Mouse (Mus musculus) stomach, embryonic 15.5 days (tissue): ENCODE results near the gene 4933424G06Rik. TPM values are rescaled to one million over a fixed set of nuclear protein-coding genes. Genes with fewer than 3 reads are reported as not detected.
"Not testable (repeated sequence)": the region's sequence is repeated elsewhere in the genome, so short reads cannot be mapped to it uniquely, and the experiment has no call there.

Source experiments
- ATAC-seq: fragments of 200-750 bp; cut with Nextera tagmentation; 2 replicates; pipeline ENCODE4 v1.8.0; 2017; ENCODE audit warnings: low read depth, moderate number of reproducible peaks, moderate TSS enrichment; ENCODE audit not compliant: insufficient read depth, low FRiP score
- H3K27ac ChIP-seq: fragments of 300-500 bp; sonication (generic); 2 replicates; pipeline ENCODE4 v1.5.1; 2015; ENCODE audit warnings: mild to moderate bottlenecking, inconsistent platforms
- H3K27me3 ChIP-seq: fragments of 300-500 bp; sonication (generic); replicated peaks from 2 replicates; pipeline ENCODE4 v1.6.1; 2015; ENCODE audit warnings: inconsistent platforms
- H3K36me3 ChIP-seq: fragments of 300-500 bp; sonication (generic); 2 replicates; pipeline ENCODE4 v1.6.1; 2015; ENCODE audit warnings: inconsistent platforms
- H3K4me1 ChIP-seq: fragments of 300-500 bp; sonication (generic); 2 replicates; pipeline ENCODE4 v1.6.1; 2015; ENCODE audit warnings: inconsistent platforms
- H3K4me2 ChIP-seq: fragments of 300-500 bp; sonication (generic); 2 replicates; pipeline ENCODE4 v1.6.1; 2015; ENCODE audit warnings: mild to moderate bottlenecking, inconsistent platforms
- H3K4me3 ChIP-seq: fragments of 300-500 bp; sonication (generic); replicated peaks from 2 replicates; pipeline ENCODE4 v1.5.1; 2015; ENCODE audit warnings: inconsistent platforms
- H3K9ac ChIP-seq: fragments of 300-500 bp; sonication (generic); 2 replicates; pipeline ENCODE4 v1.6.1; 2015; ENCODE audit warnings: inconsistent platforms
- H3K9me3 ChIP-seq: fragments of 300-500 bp; sonication (generic); 2 replicates; pipeline ENCODE4 v1.6.1; 2016; ENCODE audit warnings: inconsistent platforms
- WGBS: fragments of 180-500 bp; shearing (Covaris S2); methylation state at CpG from one replicate; pipeline ENCODE4 v1.1.7; 2015; 5-methylcytosine and 5-hydroxymethylcytosine counted together
- polyA plus RNA-seq: library from polyadenylated mRNA; unstranded; fragments of >200 nt; fragmentation: Nextera tagmentation; extraction: Ambion mirVana; gene quantifications from 2 replicates; pipeline ENCODE4 v1.2.1, GENCODE M21; 2015

Gene 4933424G06Rik
- polyA plus RNA-seq: 0.19 TPM in 1 of 2 replicates, not detected in the other

DNA sequence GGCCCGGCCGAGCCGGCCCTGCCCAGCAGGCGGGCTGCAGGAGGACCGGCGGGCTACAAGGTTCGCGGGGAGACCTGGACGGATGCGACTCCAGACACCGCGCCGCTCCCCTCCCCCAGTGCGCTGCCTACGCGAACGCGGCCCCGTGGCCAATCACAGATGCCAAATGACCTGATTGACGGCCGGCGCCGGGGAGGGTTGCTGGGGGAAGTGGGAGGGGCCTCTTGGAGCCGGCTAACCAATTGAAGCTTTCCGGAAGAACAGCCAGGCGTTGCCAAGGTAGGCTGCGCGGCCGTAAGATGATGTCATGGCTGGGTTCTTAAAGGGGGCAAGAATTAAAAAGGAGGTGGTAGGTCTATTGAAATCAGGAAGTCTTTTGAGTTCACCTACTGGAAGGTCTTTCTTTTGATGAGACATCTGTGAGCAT is at the start of gene 4933424G06Rik:
Gene 4933424G06Rik, plus strand, starts transcription at position 296 of the 427 bp plus-strand sequence.
- H3K4me3 ChIP-seq: peak within 1 kb of the TSS; percentile 98
- peak; percentile 96 for ATAC-seq
- no peaks in the 10 kb centered on the region for H3K9me3 ChIP-seq
- no peaks in the 10 kb centered on the region for H3K27me3 ChIP-seq
- H3K36me3 ChIP-seq: peaks cover 12% of the 10 kb centered on the region
- peak within 1 kb of the TSS; percentile 91 for H3K27ac ChIP-seq
- peak within 1 kb of the TSS; percentile 97 for H3K9ac ChIP-seq
- H3K4me1 ChIP-seq: peaks cover 12% of the 10 kb centered on the region
- under 1% methylated on average over 29 of the region's 29 CpGs for WGBS
- H3K4me2 ChIP-seq: peak within 1 kb of the TSS; percentile 77

DNA sequence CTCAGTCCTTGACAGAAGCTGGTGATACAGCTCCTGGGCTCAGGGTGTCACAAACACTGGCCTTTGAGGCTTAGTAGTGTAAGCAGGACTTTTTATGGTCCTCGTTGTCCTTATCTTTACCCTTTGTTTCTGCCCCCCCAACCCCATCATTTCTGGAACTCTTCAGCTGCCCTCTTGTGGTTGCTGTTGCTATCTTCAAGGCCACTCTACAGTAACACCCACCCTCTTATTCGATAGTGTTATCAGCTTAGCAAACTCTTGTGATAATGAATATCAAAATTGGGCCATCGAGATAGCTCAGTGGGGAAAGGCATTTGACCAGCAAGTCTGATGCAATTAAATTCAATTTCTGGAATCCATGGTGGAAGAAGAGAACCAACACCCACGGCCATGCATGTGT is 45.5 kb upstream of the 4933424G06Rik start:
- ATAC-seq: no peak
- H3K27me3 ChIP-seq: no peaks in the 10 kb centered on the region
- no peak overlapping the region for H3K4me3 ChIP-seq
- H3K4me2 ChIP-seq: no peak overlapping the region
- H3K9me3 ChIP-seq: no peaks in the 10 kb centered on the region
- no peaks in the 10 kb centered on the region for H3K4me1 ChIP-seq
- WGBS: 54% methylated on average over 4 of the region's 4 CpGs
- no peak overlapping the region for H3K27ac ChIP-seq
- no peak overlapping the region for H3K9ac ChIP-seq
- no peaks in the 10 kb centered on the region for H3K36me3 ChIP-seq

DNA sequence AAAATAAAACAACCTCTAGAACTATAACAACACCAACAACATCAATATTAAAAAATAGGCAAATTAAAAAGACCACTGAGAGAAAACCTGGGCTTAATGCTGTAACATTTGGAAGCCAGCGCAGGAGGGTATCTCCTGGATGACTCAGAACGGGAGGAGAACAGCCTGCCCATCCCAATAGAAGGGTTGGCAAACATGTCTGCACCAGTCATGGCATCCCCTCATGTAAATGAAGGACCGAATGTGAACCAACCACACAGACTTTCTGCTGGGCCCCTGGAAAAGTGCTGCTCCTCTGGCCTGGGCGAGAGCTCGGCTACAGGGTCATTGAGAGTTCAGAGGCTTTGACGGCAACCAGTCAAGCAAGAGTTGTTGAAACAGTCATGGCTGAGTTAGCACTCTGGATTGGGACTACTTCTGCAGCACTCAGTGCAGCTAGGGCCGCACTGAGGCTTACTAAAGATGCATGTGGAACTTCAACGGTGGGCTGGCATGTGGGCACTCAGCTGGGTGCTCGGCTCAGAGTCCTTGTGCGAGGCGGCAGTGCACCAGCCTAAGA is 44.7 kb upstream of the 4933424G06Rik start:
- Histone ChIP-seq H3K36me3 (no peaks in the 10 kb centered on the region), H3K27me3 (no peaks in the 10 kb centered on the region), H3K4me2 (no peak overlapping the region), H3K9ac (no peak overlapping the region), H3K27ac (peak overlapping the region; percentile 57), H3K4me3 (no peak overlapping the region), H3K9me3 (no peaks in the 10 kb centered on the region), H3K4me1 (no peaks in the 10 kb centered on the region)
- 60% methylated on average over 11 of the region's 11 CpGs for WGBS
- ATAC-seq: no peak

DNA sequence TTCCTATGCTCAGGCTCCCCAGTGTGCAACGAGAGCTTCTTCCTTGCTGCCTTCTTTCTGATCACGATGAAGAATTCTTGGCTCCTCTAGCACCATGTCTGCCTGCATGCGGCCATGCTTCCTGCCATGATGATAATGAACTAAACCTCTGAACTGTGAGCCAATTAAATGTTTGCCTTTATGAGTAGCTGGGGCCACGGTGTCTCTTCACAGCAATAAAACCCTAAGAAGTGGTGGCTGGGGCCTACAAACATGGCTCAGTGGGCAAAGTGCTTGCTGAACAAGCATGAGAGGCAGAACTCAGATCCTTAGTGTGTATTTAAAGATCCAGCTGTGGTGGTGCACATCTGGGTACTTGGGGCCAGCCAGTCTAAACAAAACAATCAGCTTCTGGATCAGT is 44.0 kb upstream of the 4933424G06Rik start:
- Histone ChIP-seq H3K9ac (no peak overlapping the region), H3K36me3 (no peaks in the 10 kb centered on the region), H3K27ac (peak overlapping the region; percentile 57; the same call in 1 of the 2 replicates), H3K9me3 (no peaks in the 10 kb centered on the region), H3K4me1 (no peaks in the 10 kb centered on the region), H3K4me3 (no peak overlapping the region), H3K27me3 (no peaks in the 10 kb centered on the region), H3K4me2 (no peak overlapping the region)
- ATAC-seq: no peak
- 60% methylated on average over 4 of the region's 4 CpGs for WGBS

DNA sequence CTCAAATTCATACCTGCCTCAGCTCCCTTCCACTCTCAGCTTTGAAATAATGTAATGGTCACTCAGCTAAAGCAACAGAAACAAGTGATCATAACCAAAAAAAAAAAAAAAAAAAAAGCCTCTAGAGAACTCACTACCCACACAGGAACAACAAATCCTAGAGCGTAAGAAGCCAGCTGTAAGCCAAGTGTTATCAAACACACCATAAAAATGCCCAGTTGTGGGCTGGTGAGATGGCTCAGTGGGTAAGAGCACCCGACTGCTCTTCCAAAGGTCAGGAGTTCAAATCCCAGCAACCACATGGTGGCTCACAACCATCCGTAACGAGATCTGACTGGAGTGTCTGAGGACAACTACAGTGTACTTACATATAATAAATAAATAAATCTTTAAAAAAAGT is 41.9 kb upstream of the 4933424G06Rik start:
- H3K9me3 ChIP-seq, ATAC-seq, H3K27ac ChIP-seq, H3K36me3 ChIP-seq, H3K27me3 ChIP-seq, H3K4me2 ChIP-seq, H3K4me3 ChIP-seq, H3K4me1 ChIP-seq, H3K9ac ChIP-seq: not testable (repeated sequence)
- 75% methylated on average over 4 of the region's 4 CpGs for WGBS

DNA sequence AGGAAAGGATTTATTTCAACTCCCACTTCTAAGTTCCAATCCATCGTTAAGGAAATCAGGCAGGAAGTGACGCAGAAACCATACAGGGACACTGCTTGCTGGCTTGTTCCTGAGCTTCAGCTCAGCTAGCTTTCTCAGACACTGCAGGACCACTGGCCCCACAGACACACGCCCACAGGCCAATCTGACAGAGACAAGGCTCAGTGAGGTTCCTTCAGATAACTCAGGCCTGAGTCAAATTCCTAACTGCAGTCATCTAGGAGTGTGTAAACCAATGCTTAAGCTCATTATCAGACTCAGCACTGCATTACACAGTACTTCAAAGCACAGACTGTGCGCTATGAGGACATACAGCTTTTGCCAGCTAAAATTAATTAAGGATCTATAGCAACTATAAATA is 39.7 kb upstream of the 4933424G06Rik start:
- no peak overlapping the region for H3K27ac ChIP-seq
- no peaks in the 10 kb centered on the region for H3K27me3 ChIP-seq
- no peak overlapping the region for H3K9ac ChIP-seq
- H3K4me1 ChIP-seq: no peaks in the 10 kb centered on the region
- no peak overlapping the region for H3K4me2 ChIP-seq
- ATAC-seq: peak; percentile 63; the same call in 1 of the 2 replicates
- no peaks in the 10 kb centered on the region for H3K9me3 ChIP-seq
- H3K36me3 ChIP-seq: no peaks in the 10 kb centered on the region
- 63% methylated on average over 4 of the region's 4 CpGs for WGBS
- H3K4me3 ChIP-seq: no peak overlapping the region

DNA sequence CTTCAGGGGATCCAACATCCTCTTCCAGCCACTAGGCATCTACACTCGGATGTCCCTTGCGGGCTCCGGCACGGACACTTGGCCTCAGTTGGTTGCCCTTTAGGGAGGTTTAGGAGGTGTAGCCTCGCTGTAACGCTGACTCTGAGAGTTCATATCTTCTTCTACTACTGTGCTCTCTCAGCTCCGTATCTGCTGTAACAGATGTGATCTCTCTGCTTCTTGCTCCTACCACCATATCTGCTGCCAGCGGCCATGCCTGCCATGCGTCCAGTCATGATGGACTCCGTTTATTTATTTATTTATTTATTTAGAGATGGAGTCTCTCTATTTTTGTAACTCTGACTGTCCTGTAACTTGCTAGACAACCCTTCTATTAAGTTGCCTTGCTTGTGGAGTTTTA is 38.7 kb upstream of the 4933424G06Rik start:
- 88% methylated on average over 10 of the region's 10 CpGs for WGBS
- Histone ChIP-seq H3K36me3 (no peaks in the 10 kb centered on the region), H3K4me1 (no peaks in the 10 kb centered on the region), H3K4me3 (no peak overlapping the region), H3K9ac (no peak overlapping the region), H3K4me2 (no peak overlapping the region), H3K27me3 (no peaks in the 10 kb centered on the region), H3K27ac (no peak overlapping the region), H3K9me3 (no peaks in the 10 kb centered on the region)
- ATAC-seq: no peak

DNA sequence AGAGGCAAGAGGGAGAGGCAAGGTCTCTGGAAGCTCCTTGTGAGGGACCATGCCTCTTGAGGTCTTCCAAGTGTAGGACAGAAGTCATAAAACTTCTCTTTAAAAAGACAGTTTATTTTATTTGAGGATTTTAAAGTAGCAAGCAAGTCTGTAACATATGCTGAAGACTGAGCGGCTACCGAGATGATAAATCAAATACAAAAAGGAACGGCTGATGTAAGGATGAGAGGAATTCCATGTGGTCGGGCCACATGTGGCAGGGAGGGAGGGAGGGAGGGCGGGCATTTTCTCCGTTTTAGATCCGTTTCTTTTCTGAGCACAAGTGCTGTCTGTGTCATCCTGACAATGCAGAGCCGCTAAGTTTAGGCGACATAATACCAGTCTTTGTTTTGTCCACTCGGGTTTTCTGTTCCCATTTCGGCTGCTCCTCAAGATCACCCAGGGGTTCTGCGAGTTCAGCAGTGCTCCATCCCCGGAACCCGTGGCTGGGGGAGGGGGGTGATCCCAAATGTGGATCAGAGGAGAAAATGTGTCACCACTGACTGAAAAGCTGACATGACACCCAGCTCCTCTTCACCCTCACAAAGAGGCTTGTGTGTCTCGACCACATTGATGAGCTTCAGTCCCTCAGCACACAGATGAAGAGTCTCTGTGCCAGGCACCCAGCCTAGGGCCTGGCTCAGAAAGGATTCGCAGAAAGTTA is 37.1 kb upstream of the 4933424G06Rik start:
- no peaks in the 10 kb centered on the region for H3K4me1 ChIP-seq
- WGBS: 45% methylated on average over 16 of the region's 16 CpGs
- H3K36me3 ChIP-seq: no peaks in the 10 kb centered on the region
- H3K9ac ChIP-seq: no peak overlapping the region
- ATAC-seq: no peak
- H3K27me3 ChIP-seq: no peaks in the 10 kb centered on the region
- H3K4me3 ChIP-seq: no peak overlapping the region
- no peaks in the 10 kb centered on the region for H3K9me3 ChIP-seq
- no peak overlapping the region for H3K4me2 ChIP-seq
- no peak overlapping the region for H3K27ac ChIP-seq

DNA sequence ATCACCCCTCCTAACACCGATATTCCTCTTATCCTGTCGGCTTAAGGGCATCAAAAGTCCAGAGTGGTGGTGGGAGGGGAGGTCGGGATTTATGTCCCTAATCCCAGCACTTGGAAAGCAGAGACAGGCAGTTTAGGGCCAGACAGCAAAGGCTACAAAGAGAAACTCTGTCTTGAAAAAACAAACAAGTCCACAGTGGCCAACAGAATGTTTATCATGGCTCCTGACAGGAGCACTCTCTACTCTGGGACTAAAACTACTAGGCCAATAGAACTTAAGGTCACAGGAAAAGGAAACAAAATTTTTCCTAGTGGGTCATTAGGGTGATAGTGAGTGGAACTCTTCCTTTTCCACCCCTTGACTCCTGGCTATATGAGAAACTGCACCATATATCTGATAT is 35.0 kb upstream of the 4933424G06Rik start:
- no peak for ATAC-seq
- H3K9me3 ChIP-seq: no peaks in the 10 kb centered on the region
- H3K4me3 ChIP-seq: no peak overlapping the region
- no peak overlapping the region for H3K4me2 ChIP-seq
- WGBS: 34% methylated on average over 3 of the region's 3 CpGs
- H3K27ac ChIP-seq: no peak overlapping the region
- H3K36me3 ChIP-seq: no peaks in the 10 kb centered on the region
- no peaks in the 10 kb centered on the region for H3K27me3 ChIP-seq
- no peaks in the 10 kb centered on the region for H3K4me1 ChIP-seq
- no peak overlapping the region for H3K9ac ChIP-seq

DNA sequence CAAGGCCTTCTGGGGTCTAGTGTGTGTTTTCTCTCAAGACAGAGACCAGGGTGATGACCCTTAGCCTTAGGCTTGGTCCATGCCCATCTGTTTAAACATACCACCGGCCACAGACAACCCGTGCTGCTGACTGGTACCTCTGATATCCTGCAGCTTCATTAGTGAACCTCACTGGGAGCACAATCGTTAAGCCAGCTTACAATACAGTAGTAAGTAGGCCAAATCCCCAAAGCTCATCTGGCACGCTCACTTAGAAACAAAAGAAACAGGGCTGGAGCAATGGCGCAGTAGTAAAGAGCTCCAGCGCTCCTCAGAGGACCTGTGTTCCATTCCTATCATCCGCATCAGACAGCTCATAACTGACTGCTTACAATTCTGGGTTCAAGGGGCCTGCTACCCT is 29.1 kb upstream of the 4933424G06Rik start:
- WGBS: 78% methylated on average over 7 of the region's 7 CpGs

DNA sequence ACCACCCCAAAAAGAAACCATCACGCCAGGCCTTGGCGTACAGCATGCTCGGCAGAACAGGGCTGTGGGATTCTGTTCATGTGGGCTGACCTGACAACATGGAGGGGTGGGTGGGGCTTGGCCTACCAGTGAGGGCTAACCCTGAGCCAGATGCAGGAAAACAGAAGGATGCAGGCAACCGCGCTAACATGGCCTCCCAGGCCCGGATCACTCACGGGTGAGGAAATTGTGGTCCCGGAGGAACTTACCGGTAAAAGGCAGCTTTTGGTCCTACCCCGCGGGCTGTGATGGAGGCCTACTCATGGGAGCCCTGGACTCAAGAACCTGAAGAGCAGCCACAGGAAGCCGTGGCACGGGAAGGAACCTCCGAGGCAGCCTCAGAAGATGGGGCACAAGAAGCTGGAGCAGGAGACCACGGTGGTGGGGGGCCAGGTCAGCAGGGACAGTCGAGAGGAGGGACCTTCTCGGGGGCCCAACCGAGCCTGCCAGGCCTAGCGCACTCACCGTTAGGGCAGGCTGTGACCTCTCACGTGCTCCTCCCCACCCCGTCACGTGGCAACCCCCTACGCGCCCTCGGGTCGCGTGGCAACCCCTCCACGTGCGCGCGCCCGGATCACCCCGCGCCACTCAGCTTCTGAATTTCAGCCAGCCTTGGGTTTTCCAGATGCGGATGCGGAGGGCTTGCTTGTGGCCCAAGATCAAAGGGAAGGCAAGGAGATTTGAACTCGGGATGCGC is 27.2 kb upstream of the 4933424G06Rik start, which contains the start of gene Fam178b:
Gene Fam178b, minus strand, starts transcription at position 564 of the 736 bp plus-strand sequence.
- H3K9me3 ChIP-seq: no peaks in the 10 kb centered on the region
- WGBS: 91% methylated on average over 39 of the region's 39 CpGs
- no peaks in the 10 kb centered on the region for H3K27me3 ChIP-seq
- H3K36me3 ChIP-seq: no peaks in the 10 kb centered on the region
- no peak for ATAC-seq
- H3K4me1 ChIP-seq: peaks cover 2% of the 10 kb centered on the region; the same call in 1 of the 2 replicates
- no peak within 1 kb of the TSS for H3K4me3 ChIP-seq
- H3K27ac ChIP-seq: no peak within 1 kb of the TSS
- no peak within 1 kb of the TSS for H3K4me2 ChIP-seq
- no peak within 1 kb of the TSS for H3K9ac ChIP-seq

More for the DNA sequence above, 29.1 kb upstream of the 4933424G06Rik start:
- Histone ChIP-seq H3K27ac (no peak overlapping the region), H3K9me3 (no peaks in the 10 kb centered on the region), H3K27me3 (no peaks in the 10 kb centered on the region), H3K9ac (no peak overlapping the region), H3K36me3 (no peaks in the 10 kb centered on the region), H3K4me1 (peaks cover 2% of the 10 kb centered on the region; the same call in 1 of the 2 replicates), H3K4me2 (no peak overlapping the region), H3K4me3 (no peak overlapping the region)
- no peak for ATAC-seq
